Mouse (Mus musculus): ENCODE measurements around the gene Spdef.

DNA sequence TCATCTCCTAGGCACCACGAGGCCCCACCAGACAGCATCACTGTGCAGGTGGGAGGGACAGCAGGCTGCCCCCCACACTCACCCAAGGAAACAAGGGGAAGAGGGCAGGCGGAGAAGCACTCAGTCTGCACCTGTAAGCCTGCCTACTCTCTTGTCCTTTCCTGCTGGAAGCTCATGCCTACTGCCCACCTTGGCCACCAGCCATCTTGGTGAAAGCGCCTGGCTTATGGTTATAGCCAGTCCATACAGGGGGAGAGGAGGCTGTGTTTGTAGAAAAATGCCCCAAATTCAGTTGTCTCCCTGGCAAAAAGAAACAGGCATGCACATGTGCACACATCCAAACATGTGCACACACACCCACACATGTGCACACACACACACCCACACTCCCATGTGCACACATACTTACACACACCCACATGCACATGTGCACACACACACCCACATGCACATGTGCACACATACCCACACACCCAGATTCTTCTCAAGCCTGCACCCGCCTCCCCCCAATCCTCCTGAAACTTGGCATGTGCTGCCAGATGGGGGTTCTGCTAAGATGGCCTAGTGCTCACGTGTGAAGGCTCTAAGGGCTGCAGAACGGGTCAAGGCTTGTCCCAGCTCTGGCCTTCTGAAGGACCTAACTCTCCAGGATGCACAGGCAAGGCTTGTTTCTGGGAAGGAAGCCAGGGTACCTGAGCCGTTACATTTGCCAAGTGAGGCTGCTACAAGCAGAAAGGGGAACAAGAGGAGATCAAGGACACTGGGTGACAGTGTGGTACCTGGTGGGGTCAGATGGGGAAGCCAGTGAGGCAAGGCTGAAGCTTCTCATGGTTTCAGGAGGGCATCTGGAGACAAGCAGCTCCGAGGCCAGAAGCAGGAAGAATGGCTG, 22.8 kb upstream of the Spdef start:
- TF ChIP-seq CTCF (IDR thresholded peaks at IDR 0.05; ENCODE audit: borderline replicate concordance, extremely low read depth, insufficient read depth, insufficient read length) (no peak), POLR2A (IDR thresholded peaks at IDR 0.05; ENCODE audit: borderline replicate concordance, extremely low read depth, insufficient read depth, insufficient read length, poor library complexity, severe bottlenecking) (no peak)

Measured in brain, embryonic 14.5 days (tissue).